Mouse (Mus musculus) stomach, postnatal 0 days (tissue): Measurements from ENCODE around the gene D030056L22Rik.

Source experiments
- CTCF ChIP-seq: IDR thresholded peaks from 2 replicates; pipeline ENCODE4 v1.5.1; 2016; ENCODE audit warnings: antibody characterized with exemption, low read depth, mild to moderate bottlenecking, moderate library complexity
- EP300 ChIP-seq: optimal IDR thresholded peaks from 2 replicates; pipeline ENCODE3; 2016; ENCODE audit warnings: antibody characterized with exemption

DNA sequence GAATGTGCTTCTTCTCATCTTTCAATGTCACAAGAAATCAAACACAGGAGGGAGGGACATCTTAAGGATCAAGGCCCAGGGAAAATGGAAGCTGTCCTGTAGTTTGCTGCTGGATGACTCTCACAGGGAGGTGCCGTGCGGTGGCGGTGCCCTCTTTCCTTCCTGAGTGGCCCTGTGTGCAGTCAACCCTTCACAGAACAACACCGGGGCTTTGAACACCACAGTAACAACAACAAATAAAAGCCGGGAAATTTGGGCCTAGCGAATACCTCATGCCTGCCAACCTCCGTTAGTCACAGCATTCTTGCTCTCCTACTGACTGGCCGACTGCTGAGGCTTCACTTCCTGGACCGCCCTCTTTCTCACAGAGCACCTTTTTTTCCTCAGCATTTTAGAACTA, 45.9 kb downstream of the D030056L22Rik start:
- no peak for TF ChIP-seq CTCF
- no peak for TF ChIP-seq EP300
